Comparison of ENCODE assay signal across 30 mouse cellular contexts in genomic region chr4:135617038-135617437, GRCm38 (mm10). TPM values are rescaled to one million over a fixed set of nuclear protein-coding genes. Genes with fewer than 3 reads are reported as not detected.
DNase-seq lines count a peak whose midpoint lies in the region; ATAC-seq and TF ChIP-seq lines count a peak whose summit lies in the region.
"Had no signal": no experiment of that assay in that cellular context is flagged by ENCODE, and none has a peak within 500 bp of the region (broad histone marks: within the 10 kb centered on the region; RNA-seq: fewer than 3 reads in every experiment).

No protein-coding gene starts in this region.

- H3K9ac ChIP-seq in hindbrain, postnatal 0 days (replicated peaks; ENCODE audit: low read length): no peak overlapping the region
- H3K9ac ChIP-seq in hindbrain, embryonic 14.5 days: no peak overlapping the region
- no peak overlapping the region for H3K9ac ChIP-seq in lung, embryonic 14.5 days
- H3K9ac ChIP-seq in stomach, embryonic 16.5 days (ENCODE audit: low read length): no peak overlapping the region
- no peak overlapping the region for H3K9ac ChIP-seq in stomach, postnatal 0 days (ENCODE audit: low read length)
- H3K9ac ChIP-seq: intestine, embryonic 15.5 days; limb, embryonic 15.5 days; midbrain, embryonic 13.5 days had no signal

- no peak; the same call in 1 of the 2 replicates for TF ChIP-seq CTCF in hindbrain, postnatal 0 days (IDR thresholded peaks at IDR 0.05; ENCODE audit: low read depth)
- TF ChIP-seq CTCF in lung, embryonic 14.5 days (IDR thresholded peaks at IDR 0.05; ENCODE audit: low read depth): 0 out of 2 replicates have a peak, but pooled peaks have one; percentile 2
- TF ChIP-seq CTCF in stomach, postnatal 0 days (IDR thresholded peaks at IDR 0.05; ENCODE audit: low read depth): no peak
- no peak for TF ChIP-seq CTCF in brain, embryonic 14.5 days (IDR thresholded peaks at IDR 0.05; ENCODE audit: borderline replicate concordance, extremely low read depth, insufficient read depth, insufficient read length)

- no peak overlapping the region for H3K4me3 ChIP-seq in hindbrain, postnatal 0 days (ENCODE audit: low read length)
- no peak overlapping the region for H3K4me3 ChIP-seq in hindbrain, embryonic 14.5 days (replicated peaks; ENCODE audit: low read length)
- no peak overlapping the region for H3K4me3 ChIP-seq in lung, embryonic 14.5 days (ENCODE audit: low read depth, low read length)
- H3K4me3 ChIP-seq in stomach, embryonic 16.5 days (replicated peaks; ENCODE audit: low read length): no peak overlapping the region
- no peak overlapping the region for H3K4me3 ChIP-seq in stomach, postnatal 0 days (ENCODE audit: low read depth, low read length)
- H3K4me3 ChIP-seq: erythroblast, embryonic 14.5 days; hindbrain, embryonic 10.5 days; intestine, embryonic 15.5 days; limb, embryonic 10.5 days; limb, embryonic 15.5 days; megakaryocyte, embryonic 14.5 days; midbrain, embryonic 13.5 days had no signal

- no peaks in the 10 kb centered on the region; the same call in 1 of the 2 replicates for H3K4me1 ChIP-seq in hindbrain, postnatal 0 days (ENCODE audit: insufficient read depth, low read length)
- no peaks in the 10 kb centered on the region for H3K4me1 ChIP-seq in hindbrain, embryonic 14.5 days (replicated peaks; ENCODE audit: control insufficient read depth, insufficient read depth, low read length)
- no peaks in the 10 kb centered on the region for H3K4me1 ChIP-seq in lung, embryonic 14.5 days (ENCODE audit: insufficient read depth)
- peaks cover 5% of the 10 kb centered on the region; the same call in 1 of the 2 replicates for H3K4me1 ChIP-seq in stomach, embryonic 16.5 days (ENCODE audit: control insufficient read depth, insufficient read depth, low read length)
- no peaks in the 10 kb centered on the region for H3K4me1 ChIP-seq in stomach, postnatal 0 days (replicated peaks; ENCODE audit: control insufficient read depth, insufficient read depth)

- no peak overlapping the region for H3K4me2 ChIP-seq in hindbrain, postnatal 0 days (ENCODE audit: low read depth, low read length)
- H3K4me2 ChIP-seq in hindbrain, embryonic 14.5 days (replicated peaks): no peak overlapping the region
- no peak overlapping the region for H3K4me2 ChIP-seq in lung, embryonic 14.5 days
- H3K4me2 ChIP-seq in stomach, embryonic 16.5 days (ENCODE audit: low read depth, low read length): no peak overlapping the region
- no peak overlapping the region for H3K4me2 ChIP-seq in stomach, postnatal 0 days (replicated peaks; ENCODE audit: low read depth)
- H3K4me2 ChIP-seq: intestine, embryonic 15.5 days; limb, embryonic 15.5 days; midbrain, embryonic 13.5 days had no signal

- no peaks in the 10 kb centered on the region for H3K36me3 ChIP-seq in hindbrain, postnatal 0 days (ENCODE audit: insufficient read depth, low read length)
- no peaks in the 10 kb centered on the region for H3K36me3 ChIP-seq in hindbrain, embryonic 14.5 days (replicated peaks; ENCODE audit: control insufficient read depth, insufficient read depth)
- no peaks in the 10 kb centered on the region for H3K36me3 ChIP-seq in lung, embryonic 14.5 days (ENCODE audit: insufficient read depth)
- H3K36me3 ChIP-seq in stomach, embryonic 16.5 days (ENCODE audit: control insufficient read depth, insufficient read depth, low read length): no peaks in the 10 kb centered on the region
- no peaks in the 10 kb centered on the region for H3K36me3 ChIP-seq in stomach, postnatal 0 days (ENCODE audit: control insufficient read depth, insufficient read depth, low read length)
- H3K36me3 ChIP-seq: hindbrain, embryonic 10.5 days; intestine, embryonic 15.5 days; limb, embryonic 10.5 days; limb, embryonic 15.5 days; midbrain, embryonic 13.5 days had no signal

- no peak for TF ChIP-seq POLR2A in brain, embryonic 14.5 days (IDR thresholded peaks at IDR 0.05; ENCODE audit: borderline replicate concordance, extremely low read depth, insufficient read depth, insufficient read length, poor library complexity, severe bottlenecking)

- H3K27ac ChIP-seq in hindbrain, postnatal 0 days: no peak overlapping the region
- no peak overlapping the region for H3K27ac ChIP-seq in hindbrain, embryonic 14.5 days
- H3K27ac ChIP-seq in lung, embryonic 14.5 days (ENCODE audit: low read depth): no peak overlapping the region
- H3K27ac ChIP-seq in stomach, embryonic 16.5 days (ENCODE audit: low read length): no peak overlapping the region
- no peak overlapping the region for H3K27ac ChIP-seq in stomach, postnatal 0 days (replicated peaks)
- H3K27ac ChIP-seq: hindbrain, embryonic 10.5 days; intestine, embryonic 15.5 days; limb, embryonic 15.5 days; midbrain, embryonic 13.5 days had no signal

- no peak for TF ChIP-seq EP300 in stomach, postnatal 0 days (optimal IDR thresholded peaks at IDR 0.05)

- 29% methylated on average over 4 of the region's 4 CpGs for whole genome bisulfite sequencing in hindbrain, postnatal 0 days
- 37% methylated on average over 4 of the region's 4 CpGs for WGBS in hindbrain, embryonic 14.5 days
- WGBS in lung, embryonic 14.5 days: 34% methylated on average over 4 of the region's 4 CpGs
- 48% methylated on average over 4 of the region's 4 CpGs for WGBS in stomach, embryonic 16.5 days
- WGBS in stomach, postnatal 0 days: 52% methylated on average over 4 of the region's 4 CpGs

- no peaks in the 10 kb centered on the region for H3K9me3 ChIP-seq in hindbrain, postnatal 0 days (ENCODE audit: low read length)
- no peaks in the 10 kb centered on the region for H3K9me3 ChIP-seq in hindbrain, embryonic 14.5 days (ENCODE audit: control insufficient read depth, low read length)
- H3K9me3 ChIP-seq in lung, embryonic 14.5 days (ENCODE audit: low read depth, low read length): no peaks in the 10 kb centered on the region
- no peaks in the 10 kb centered on the region for H3K9me3 ChIP-seq in stomach, embryonic 16.5 days (replicated peaks; ENCODE audit: control insufficient read depth, low read length)
- H3K9me3 ChIP-seq in stomach, postnatal 0 days (ENCODE audit: control insufficient read depth, low read length): no peaks in the 10 kb centered on the region
- H3K9me3 ChIP-seq: intestine, embryonic 15.5 days; limb, embryonic 10.5 days; limb, embryonic 15.5 days; midbrain, embryonic 13.5 days had no signal

- ATAC-seq in hindbrain, postnatal 0 days: peak; percentile 56; the same call in 1 of the 2 replicates
- no peak for ATAC-seq in hindbrain, embryonic 14.5 days (ENCODE audit: low FRiP score)
- ATAC-seq in lung, embryonic 14.5 days (ENCODE audit: insufficient read depth): no peak
- peak; percentile 27; the same call in 1 of the 2 replicates for ATAC-seq in stomach, embryonic 16.5 days (ENCODE audit: insufficient read depth, low FRiP score)
- ATAC-seq in stomach, postnatal 0 days (ENCODE audit: low FRiP score, low TSS enrichment): no peak
- ATAC-seq: hindbrain, embryonic 16.5 days; intestine, embryonic 15.5 days; midbrain, embryonic 13.5 days had no signal

- peak; percentile 18 for DNase-seq in hindbrain, postnatal 0 days (ENCODE audit: low spot score)
- no peak for DNase-seq in hindbrain, embryonic 14.5 days (ENCODE audit: low spot score)
- no peak for DNase-seq in lung, embryonic 14.5 days
- DNase-seq in lung, postnatal 4 days: no peak
- DNase-seq in stomach, postnatal 0 days (ENCODE audit: low spot score): no peak
- peak; percentile 13 for DNase-seq in brain, embryonic 14.5 days (ENCODE audit: low read depth)
- DNase-seq in cerebellum, postnatal 14 days: no peak
- DNase-seq: adrenal gland, postnatal 25 days; B cell, adult 2 months; cerebellum, adult 18-20 months; cerebellum, postnatal 10 days; gastrocnemius, postnatal 10 days; heart, postnatal 10 days; kidney, adult 9 months; kidney, postnatal 10 days; layer of hippocampus, adult 9-11 months; lung, adult 2 months had no signal

- H3K27me3 ChIP-seq in hindbrain, postnatal 0 days (ENCODE audit: insufficient read depth, low read length): no peaks in the 10 kb centered on the region
- peaks cover 5% of the 10 kb centered on the region; the same call in 1 of the 2 replicates for H3K27me3 ChIP-seq in hindbrain, embryonic 14.5 days (ENCODE audit: control insufficient read depth, insufficient read depth, low read length)
- no peaks in the 10 kb centered on the region for H3K27me3 ChIP-seq in lung, embryonic 14.5 days (ENCODE audit: insufficient read depth, low read length)
- H3K27me3 ChIP-seq in stomach, embryonic 16.5 days (ENCODE audit: control insufficient read depth, insufficient read depth, low read length): no peaks in the 10 kb centered on the region
- H3K27me3 ChIP-seq in stomach, postnatal 0 days (ENCODE audit: control insufficient read depth, insufficient read depth, low read length): no peaks in the 10 kb centered on the region
- H3K27me3 ChIP-seq: intestine, embryonic 15.5 days; limb, embryonic 15.5 days had no signal

RNA-seq across cellular contexts. Expression of gene Grhl3, which starts 43.6 kb away (rescaled TPM):
- 1.7 and 2.5 TPM in 2 replicates for total RNA-seq in hindbrain, postnatal 0 days (2014; rRNA removed)
- polyA plus RNA-seq in hindbrain, postnatal 0 days (2015; fragmentation: Nextera tagmentation; extraction: Ambion mirVana): 1.7 and 1.8 TPM in 2 replicates
- 1.0 and 1.1 TPM in 2 replicates for polyA plus RNA-seq in hindbrain, embryonic 14.5 days (2014; fragmentation: Nextera tagmentation; extraction: Ambion mirVana)
- polyA plus RNA-seq in lung, embryonic 14.5 days (2014; fragmentation: Nextera tagmentation; extraction: Ambion mirVana): 2.5 and 3.3 TPM in 2 replicates
- 54.1 and 74.1 TPM in 2 replicates for polyA plus RNA-seq in stomach, embryonic 16.5 days (2015; fragmentation: Nextera tagmentation; extraction: Ambion mirVana)
- polyA plus RNA-seq in stomach, postnatal 0 days (2015; fragmentation: Nextera tagmentation; extraction: Ambion mirVana): 52.5 and 53.3 TPM in 2 replicates
- 1.6 TPM in 2 replicates for polyA plus RNA-seq in brain, embryonic 14.5 days (2012; rRNA removed)
- total RNA-seq: adrenal gland, adult 18-20 months; adrenal gland, postnatal 25 days; CH12.LX; heart, adult 8-10 months had no signal
- polyA plus RNA-seq: erythroblast, embryonic 14.5 days; gonadal fat pad, adult 2 months had no signal

Comparison
In these comparisons a context has a peak if more than half of its experiments do, and no peak if none do; other contexts are left out.
1. ATAC-seq: peak in hindbrain, postnatal 0 days (single experiment) and stomach, embryonic 16.5 days (single experiment); none in hindbrain, embryonic 14.5 days (single experiment), lung, embryonic 14.5 days (single experiment) and stomach, postnatal 0 days (single experiment).
2. DNase-seq: peak in hindbrain, postnatal 0 days (single experiment) and brain, embryonic 14.5 days (single experiment); none in hindbrain, embryonic 14.5 days (single experiment), lung, embryonic 14.5 days (single experiment), lung, postnatal 4 days (0 of 2), stomach, postnatal 0 days (single experiment) and cerebellum, postnatal 14 days (0 of 2).
3. RNA of gene Grhl3, which starts 43.6 kb away (polyA plus RNA-seq): 54.1 to 74.1 TPM in stomach, embryonic 16.5 days and 52.5 to 53.3 TPM in stomach, postnatal 0 days; 2.5 to 3.3 TPM in lung, embryonic 14.5 days, 1.7 to 1.8 TPM in hindbrain, postnatal 0 days, 1.6 TPM in brain, embryonic 14.5 days and 1.0 to 1.1 TPM in hindbrain, embryonic 14.5 days; every median in the first group is over 10 times any median in the second.